Mouse (Mus musculus): ENCODE data around the gene Srsf2.
A peak's percentile ranks its signal among the peaks of the same experiment; 100 is the strongest.
"Not testable (repeated sequence)": the region's sequence is repeated elsewhere in the genome, so short reads cannot be mapped to it uniquely, and the experiment has no call there.

The Srsf2 gene

GRCm38 (mm10) chr11:116852891-116853511 lies at the start of gene Srsf2:
Gene Srsf2, minus strand, starts transcription at chr11:116853094.
- peak; percentile 98 for DNase-seq

- DNase-seq, result not testable (repeated sequence)
Observed at GRCm38 (mm10) chr11:116902588-116902987, 49.7 kb upstream of the Srsf2 start.

DNA sequence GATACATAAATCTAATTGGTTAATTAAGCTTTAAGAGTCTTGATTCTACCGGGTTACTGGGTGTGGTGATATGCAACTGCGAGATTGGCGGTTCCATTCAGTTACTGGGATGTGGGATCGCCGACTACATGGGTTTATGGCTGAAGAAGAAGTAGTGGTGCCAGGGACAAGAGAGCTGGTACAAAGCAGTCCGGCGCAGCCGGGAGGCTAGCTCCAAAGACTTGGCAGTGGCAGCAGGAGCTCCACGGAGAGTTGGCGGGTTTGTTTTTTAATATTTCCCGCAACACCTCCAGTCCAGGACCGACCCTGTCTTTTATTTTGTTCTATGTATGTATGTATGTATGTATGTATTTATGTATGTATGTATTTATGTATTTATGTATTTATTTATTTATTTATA lies 46.4 kb upstream of the Srsf2 start:
- no peak for DNase-seq

DNA sequence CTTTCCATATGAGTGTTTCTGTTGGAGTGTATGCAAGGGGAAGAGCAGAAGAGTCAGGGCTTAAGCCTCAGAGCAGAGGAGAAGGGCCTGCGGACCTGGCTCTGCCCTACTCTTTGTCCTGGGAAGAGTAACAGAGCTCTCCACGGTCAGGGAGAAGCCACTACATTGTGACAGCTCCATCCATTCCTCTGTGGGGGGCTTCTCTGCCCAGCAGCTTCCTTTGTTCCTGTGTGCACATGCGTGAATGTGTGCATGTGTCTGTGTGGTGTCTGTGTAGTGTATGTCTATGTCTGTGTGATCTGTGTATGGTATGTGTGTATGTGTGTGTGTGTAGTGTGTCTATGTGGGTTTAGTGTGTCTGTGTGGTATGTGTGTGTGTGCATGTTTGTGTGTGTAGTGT lies 42.5 kb upstream of the Srsf2 start:
- no peak for DNase-seq

DNA sequence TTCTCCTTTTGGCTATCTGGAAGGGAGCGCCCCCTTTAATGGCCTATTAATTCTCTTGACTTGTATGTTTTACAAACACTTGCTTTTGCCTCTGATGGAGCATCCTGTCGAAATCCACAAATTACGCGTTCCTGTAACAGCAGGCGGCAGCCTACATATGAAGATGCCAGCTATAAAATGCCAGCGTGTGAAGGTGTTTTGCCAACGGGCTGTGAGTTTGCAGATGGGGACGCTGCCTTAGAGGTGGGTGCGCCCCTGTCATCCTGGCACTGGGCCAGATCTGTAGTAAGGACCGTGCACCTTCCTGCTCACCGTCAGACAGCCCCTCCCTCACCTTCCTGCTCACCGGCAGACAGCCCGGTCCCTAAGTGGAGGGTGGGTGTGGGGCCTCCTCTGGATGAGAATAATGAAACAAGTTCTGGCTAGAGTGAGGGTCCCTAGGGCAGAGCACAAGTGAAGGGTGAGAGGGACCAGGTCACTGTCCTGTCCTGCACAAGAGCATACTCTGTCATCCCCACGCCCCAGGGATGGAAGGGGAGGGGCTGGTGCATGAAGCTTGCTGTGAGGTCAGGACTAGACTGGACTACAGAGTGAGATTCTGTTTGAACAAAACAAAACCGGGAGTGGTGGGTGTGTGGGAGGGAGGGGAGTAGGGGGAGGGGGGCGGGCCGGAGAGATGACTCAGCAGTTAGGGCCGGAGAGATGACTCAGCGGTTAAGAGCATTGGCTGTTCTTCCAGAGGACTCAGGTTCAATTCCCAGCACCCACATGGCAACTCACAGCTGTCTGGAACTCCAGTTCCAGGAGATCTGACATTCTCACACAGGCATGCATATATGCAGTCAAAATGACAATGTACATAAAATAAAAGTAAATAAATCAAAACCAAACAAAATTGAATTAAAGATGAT lies 40.9 kb upstream of the Srsf2 start:
- no peak for DNase-seq

DNA sequence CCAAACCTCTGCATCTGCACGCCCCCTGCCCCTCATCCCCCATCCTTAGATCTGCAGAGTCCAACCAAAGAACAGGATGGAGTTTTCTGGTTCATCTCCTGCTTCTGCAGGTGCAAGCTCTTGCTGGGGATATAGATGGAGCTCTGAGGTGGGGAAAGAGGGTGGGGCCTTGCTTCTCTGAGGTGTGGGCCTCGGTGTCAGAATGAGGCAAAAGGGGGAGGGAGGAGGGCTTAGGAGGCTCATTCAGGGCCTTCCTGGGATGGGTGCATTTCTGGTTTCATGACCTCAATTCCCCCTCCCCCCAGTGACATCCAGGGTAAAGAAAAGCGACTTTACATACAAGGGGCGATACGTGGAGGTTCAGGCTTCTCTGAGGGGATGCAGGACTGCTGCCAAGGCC lies 34.2 kb upstream of the Srsf2 start:
- DNase-seq, result no peak

DNA sequence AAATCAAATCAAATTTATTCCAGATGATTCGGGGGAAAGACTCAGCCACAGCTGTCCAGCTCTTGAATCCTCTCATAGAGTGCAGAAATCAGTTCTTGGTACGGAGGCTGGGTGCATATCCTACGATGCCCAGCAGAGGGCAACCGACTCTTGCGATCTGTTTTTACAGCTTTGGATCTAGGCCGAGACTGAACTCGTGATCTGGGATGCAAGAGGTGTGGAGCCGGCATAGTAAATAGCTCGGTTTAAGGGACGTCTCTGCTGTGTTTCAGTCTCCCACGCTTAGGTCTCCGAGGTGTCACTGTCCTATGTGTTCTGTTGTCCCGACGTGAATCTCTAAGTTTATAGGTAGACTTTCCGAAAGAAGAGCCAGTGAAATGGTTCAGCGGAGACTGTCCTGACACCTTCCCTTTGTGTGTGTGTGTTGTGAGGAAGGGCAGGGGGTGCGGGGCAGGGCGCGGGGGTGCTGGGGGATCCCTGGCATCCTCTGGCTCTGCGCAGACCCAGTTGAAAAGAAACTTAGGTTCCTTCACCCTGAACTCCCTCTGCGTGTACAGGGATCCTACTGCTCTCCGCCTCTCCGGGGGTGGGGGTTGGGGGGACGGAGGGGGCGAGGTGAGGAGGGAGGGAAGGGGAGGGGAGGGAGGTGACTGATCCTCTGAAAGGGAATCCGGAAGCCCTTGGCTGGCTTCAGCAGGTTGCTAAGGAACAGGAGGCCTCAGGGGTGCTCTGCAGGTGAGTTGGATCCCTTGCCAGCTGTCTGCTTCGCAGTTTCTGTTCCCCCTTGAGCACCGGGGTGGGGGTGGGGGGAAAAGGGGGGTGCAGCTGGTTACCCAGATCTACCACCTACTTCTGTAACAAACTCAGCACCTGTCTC lies 32.6 kb upstream of the Srsf2 start:
- peak; percentile 75 for DNase-seq

GRCm38 (mm10) chr11:116884061-116884460 lies 31.2 kb upstream of the Srsf2 start:
- no peak for DNase-seq

GRCm38 (mm10) chr11:116882446-116882845 lies 29.6 kb upstream of the Srsf2 start:
- DNase-seq, result no peak

GRCm38 (mm10) chr11:116881440-116881839 lies 28.5 kb upstream of the Srsf2 start:
- no peak for DNase-seq

- no peak for DNase-seq
Observed at GRCm38 (mm10) chr11:116880839-116881238, 27.9 kb upstream of the Srsf2 start.

GRCm38 (mm10) chr11:116878454-116878853 lies 25.6 kb upstream of the Srsf2 start:
- no peak for DNase-seq

GRCm38 (mm10) chr11:116873987-116874386 lies 21.1 kb upstream of the Srsf2 start:
- DNase-seq, result no peak

- DNase-seq, result no peak
Observed at GRCm38 (mm10) chr11:116871538-116871937, 18.6 kb upstream of the Srsf2 start.

DNA sequence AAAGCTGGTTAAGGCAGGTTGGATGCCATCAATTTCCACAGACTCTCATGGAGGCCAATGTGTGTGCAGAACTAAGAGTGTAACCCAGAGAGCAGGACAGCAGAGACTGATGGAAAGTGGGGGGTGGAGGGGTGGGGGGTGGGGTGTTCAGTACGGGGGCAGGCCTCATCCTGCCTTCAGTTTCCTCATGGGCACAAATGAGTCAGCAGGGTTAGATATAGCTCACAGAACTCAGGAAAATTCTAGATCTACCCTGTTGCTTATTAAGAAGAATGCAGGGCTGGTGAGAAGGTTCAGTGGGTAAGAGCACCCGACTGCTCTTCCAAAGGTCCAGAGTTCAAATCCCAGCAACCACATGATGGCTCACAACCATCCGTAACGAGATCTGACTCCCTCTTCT lies 16.7 kb upstream of the Srsf2 start:
- no peak for DNase-seq

DNA sequence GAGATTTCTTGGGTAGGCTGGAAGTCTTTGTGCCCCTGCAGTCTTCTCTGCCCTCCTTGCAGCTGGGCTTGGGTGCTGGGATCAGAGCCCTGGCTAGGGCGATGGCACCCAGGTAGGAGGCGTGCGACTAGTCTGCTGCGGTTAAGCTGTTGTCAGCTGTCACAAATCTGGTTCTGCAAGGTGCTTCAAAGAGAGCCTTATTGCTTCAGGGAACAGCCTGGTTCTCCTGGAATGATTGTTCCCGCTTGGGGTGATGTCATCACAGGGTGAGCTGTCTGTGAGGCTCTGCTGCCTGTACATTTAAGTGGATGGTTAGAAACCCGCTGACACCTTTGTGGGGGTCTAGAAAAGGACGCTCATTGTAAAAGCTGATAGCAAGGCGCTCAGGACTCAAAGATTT lies 16.3 kb upstream of the Srsf2 start:
- no peak for DNase-seq

- DNase-seq, result no peak
Observed at GRCm38 (mm10) chr11:116868129-116868528, 15.2 kb upstream of the Srsf2 start.

GRCm38 (mm10) chr11:116865945-116866585 lies 13.2 kb upstream of the Srsf2 start:
- no peak for DNase-seq

- DNase-seq, result no peak
Observed at GRCm38 (mm10) chr11:116864444-116864843, 11.6 kb upstream of the Srsf2 start.

DNA sequence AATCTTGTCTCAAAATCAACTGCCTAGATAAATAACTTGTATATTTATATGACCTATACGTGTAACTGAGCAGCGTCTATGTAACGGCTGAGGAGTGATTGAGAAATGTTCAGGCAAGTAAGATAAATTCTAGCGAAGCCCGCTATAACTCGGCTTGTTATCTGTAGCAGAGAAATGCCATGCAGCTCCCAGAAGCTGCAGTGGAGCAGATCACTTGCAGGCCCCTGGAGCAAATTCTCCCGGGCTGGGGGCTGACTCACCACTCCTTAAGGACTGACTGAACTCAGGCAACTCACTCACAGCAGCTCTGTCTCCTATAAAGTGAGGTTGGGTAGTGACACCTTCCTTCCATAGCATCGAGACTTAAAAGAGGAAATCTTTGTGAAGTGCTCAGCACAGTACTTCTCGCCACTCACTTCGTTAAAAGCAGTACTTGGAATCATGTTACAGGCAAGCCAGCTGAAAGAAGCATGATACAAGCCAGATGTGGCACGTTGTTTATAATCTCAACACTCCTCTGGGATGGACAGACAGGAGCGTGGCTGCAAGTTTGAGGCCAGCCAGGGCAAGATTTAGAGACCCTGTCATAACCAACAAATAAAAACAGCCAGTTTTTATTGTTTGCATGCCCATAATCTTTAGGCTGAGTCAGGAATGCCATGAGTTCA lies 4.4 kb upstream of the Srsf2 start:
- no peak for DNase-seq

GRCm38 (mm10) chr11:116854279-116854678 lies 1.4 kb upstream of the Srsf2 start:
- no peak for DNase-seq

- peak; percentile 97 for DNase-seq
Observed at GRCm38 (mm10) chr11:116853512-116853928, 626 bp upstream of the Srsf2 start.

Data from cerebellum, adult 11 months (tissue).